8 mouse cellular contexts compared by ENCODE assay signal in genomic region chr10:34206436-34206782, GRCm38 (mm10). TPM values are rescaled to one million over a fixed set of nuclear protein-coding genes. Genes with fewer than 3 reads are reported as not detected.
DNase-seq lines count a peak whose midpoint lies in the region; ATAC-seq lines count a peak whose summit lies in the region.

No protein-coding gene starts in this region.

- peak overlapping the region; percentile 83 for H3K27ac ChIP-seq in hindbrain, embryonic 15.5 days (replicated peaks)
- 0 out of 2 replicates have a peak overlapping the region, but pooled peaks have one; percentile 51 for H3K27ac ChIP-seq in liver, embryonic 15.5 days (replicated peaks)

- DNase-seq in layer of hippocampus, adult 18-20 months (ENCODE audit: low spot score in 2 of 2) = peak; percentile 8 to 46
- no peak for DNase-seq in layer of hippocampus, adult 9-10 months (ENCODE audit: low spot score)
- DNase-seq in adrenal gland, postnatal 25 days = peak; percentile 54
- peak; percentile 67 for DNase-seq in gastrocnemius, postnatal 10 days
- peak; percentile 52 for DNase-seq in naive thymus-derived CD4-positive, alpha-beta T cell, adult 2 months (ENCODE audit: low read depth)
- peak; percentile 4 to 23 for DNase-seq in thymus, postnatal 10 days (ENCODE audit: low spot score in 2 of 2)

- peak overlapping the region; percentile 71 for H3K9ac ChIP-seq in hindbrain, embryonic 15.5 days
- H3K9ac ChIP-seq in liver, embryonic 15.5 days = peak overlapping the region; percentile 30; the same call in 1 of the 2 replicates

- H3K9me3 ChIP-seq in hindbrain, embryonic 15.5 days = no peaks in the 10 kb centered on the region
- H3K9me3 ChIP-seq in liver, embryonic 15.5 days (replicated peaks) = no peaks in the 10 kb centered on the region

- peaks cover 4% of the 10 kb centered on the region; the same call in 1 of the 2 replicates for H3K4me1 ChIP-seq in hindbrain, embryonic 15.5 days (replicated peaks)
- peaks cover 9% of the 10 kb centered on the region; the same call in 1 of the 2 replicates for H3K4me1 ChIP-seq in liver, embryonic 15.5 days (replicated peaks)

- peak overlapping the region; percentile 92 for H3K4me3 ChIP-seq in hindbrain, embryonic 15.5 days
- H3K4me3 ChIP-seq in liver, embryonic 15.5 days (replicated peaks) = peak overlapping the region; percentile 59

- H3K27me3 ChIP-seq in hindbrain, embryonic 15.5 days = no peaks in the 10 kb centered on the region
- H3K27me3 ChIP-seq in liver, embryonic 15.5 days = peaks cover 46% of the 10 kb centered on the region

- H3K36me3 ChIP-seq in hindbrain, embryonic 15.5 days = no peaks in the 10 kb centered on the region
- H3K36me3 ChIP-seq in liver, embryonic 15.5 days (replicated peaks) = no peaks in the 10 kb centered on the region

- peak overlapping the region; percentile 90 for H3K4me2 ChIP-seq in hindbrain, embryonic 15.5 days
- peak overlapping the region; percentile 71 for H3K4me2 ChIP-seq in liver, embryonic 15.5 days

- no peak; the same call in 1 of the 2 replicates for ATAC-seq in hindbrain, embryonic 15.5 days (ENCODE audit: low FRiP score, low read depth)
- peak; percentile 56 for ATAC-seq in liver, embryonic 15.5 days (ENCODE audit: insufficient read depth)

- WGBS in hindbrain, embryonic 15.5 days = 0% methylated on average over 15 of the region's 15 CpGs
- 2% methylated on average over 15 of the region's 15 CpGs for WGBS in liver, embryonic 15.5 days (ENCODE audit: insufficient replicate concordance)

RNA-seq across cellular contexts. Expression of gene Dse, which starts 1.1 kb away (rescaled TPM):
- 1 to 10 TPM; 4.9 to 5.6 TPM for total RNA-seq in layer of hippocampus, adult 18-20 months (2021)
- 16.1 and 24.5 TPM in 2 replicates for total RNA-seq in adrenal gland, postnatal 25 days (2021)
- 10 to 100 TPM; 12.6 to 16.7 TPM for total RNA-seq in gastrocnemius, postnatal 10 days (2021)
- polyA plus RNA-seq in hindbrain, embryonic 15.5 days (2015; fragmentation: Nextera tagmentation; extraction: Ambion mirVana) = 6.5 and 7.6 TPM in 2 replicates
- 6.1 and 6.6 TPM in 2 replicates for polyA plus RNA-seq in liver, embryonic 15.5 days (2015; fragmentation: Nextera tagmentation; extraction: Ambion mirVana)
